Mouse (Mus musculus) intestine, embryonic 16.5 days (tissue): ENCODE results near the gene Terf2. TPM values are rescaled to one million over a fixed set of nuclear protein-coding genes. Genes with fewer than 3 reads are reported as not detected.

Experiments used
- ATAC-seq: fragments of 200-750 bp; cut with Nextera tagmentation; 2 replicates; pipeline ENCODE4 v1.8.0; 2017; ENCODE audit warnings: moderate TSS enrichment, moderate library complexity
- H3K27ac ChIP-seq: fragments of 300-500 bp; sonication (generic); 2 replicates; pipeline ENCODE4 v1.5.1; 2014; ENCODE audit warnings: mild to moderate bottlenecking, low read length
- H3K27me3 ChIP-seq: fragments of 300-500 bp; sonication (generic); replicated peaks from 2 replicates; pipeline ENCODE4 v1.6.1; 2014; ENCODE audit warnings: low read length, control low read depth, mixed read lengths; ENCODE audit not compliant: control insufficient read depth, insufficient read depth
- H3K36me3 ChIP-seq: fragments of 300-500 bp; sonication (generic); 2 replicates; pipeline ENCODE4 v1.6.1; 2014; ENCODE audit warnings: low read length, control low read depth; ENCODE audit not compliant: control insufficient read depth, insufficient read depth
- H3K4me1 ChIP-seq: fragments of 300-500 bp; sonication (generic); 2 replicates; pipeline ENCODE4 v1.6.1; 2014; ENCODE audit warnings: low read length, control low read depth, mixed read lengths; ENCODE audit not compliant: control insufficient read depth, insufficient read depth
- H3K4me2 ChIP-seq: fragments of 300-500 bp; sonication (generic); 2 replicates; pipeline ENCODE4 v1.6.1; 2014; ENCODE audit warnings: low read depth, low read length, control low read depth
- H3K4me3 ChIP-seq: fragments of 300-500 bp; sonication (generic); 2 replicates; pipeline ENCODE4 v1.5.1; 2014; ENCODE audit warnings: mild to moderate bottlenecking, low read length
- H3K9ac ChIP-seq: fragments of 300-500 bp; sonication (generic); 2 replicates; pipeline ENCODE4 v1.6.1; 2014; ENCODE audit warnings: low read depth, low read length
- H3K9me3 ChIP-seq: fragments of 300-500 bp; sonication (generic); 2 replicates; pipeline ENCODE4 v1.6.1; 2016; ENCODE audit warnings: low read length, control low read depth; ENCODE audit not compliant: control insufficient read depth
- WGBS: fragments of 180-500 bp; shearing (Covaris S2); extraction: QIAGEN DNeasy Blood & Tissue Kit; methylation state at CpG from one replicate; pipeline ENCODE4 v1.1.7; 2014; 5-methylcytosine and 5-hydroxymethylcytosine counted together
- polyA plus RNA-seq: library from polyadenylated mRNA; unstranded; fragments of >200 nt; fragmentation: Nextera tagmentation; extraction: Ambion mirVana; gene quantifications from 2 replicates; pipeline ENCODE4 v1.2.1, GENCODE M21; 2015

The Terf2 gene
- polyA plus RNA-seq, 1 experiment from 2014 or later: 12.5 TPM

- Histone ChIP-seq H3K27ac (no peak overlapping the region), H3K4me1 (no peaks in the 10 kb centered on the region), H3K9me3 (no peaks in the 10 kb centered on the region), H3K36me3 (peaks cover 24% of the 10 kb centered on the region), H3K9ac (no peak overlapping the region), H3K4me2 (no peak overlapping the region), H3K4me3 (no peak overlapping the region), H3K27me3 (no peaks in the 10 kb centered on the region)
- no peak for ATAC-seq
- 95% methylated on average over 17 of the region's 17 CpGs for WGBS
Observed at GRCm38 (mm10) chr8:107085358-107085757, 11.0 kb downstream of the Terf2 start.

GRCm38 (mm10) chr8:107076239-107076888, 20.0 kb downstream of the Terf2 start:
- Histone ChIP-seq H3K27ac (no peak overlapping the region), H3K36me3 (peaks cover 18% of the 10 kb centered on the region), H3K4me1 (no peaks in the 10 kb centered on the region), H3K4me2 (no peak overlapping the region), H3K27me3 (no peaks in the 10 kb centered on the region), H3K4me3 (no peak overlapping the region), H3K9me3 (no peaks in the 10 kb centered on the region), H3K9ac (no peak overlapping the region)
- 81% methylated on average over 7 of the region's 7 CpGs for whole genome bisulfite sequencing
- ATAC-seq: peak; percentile 40; the same call in 1 of the 2 replicates

DNA sequence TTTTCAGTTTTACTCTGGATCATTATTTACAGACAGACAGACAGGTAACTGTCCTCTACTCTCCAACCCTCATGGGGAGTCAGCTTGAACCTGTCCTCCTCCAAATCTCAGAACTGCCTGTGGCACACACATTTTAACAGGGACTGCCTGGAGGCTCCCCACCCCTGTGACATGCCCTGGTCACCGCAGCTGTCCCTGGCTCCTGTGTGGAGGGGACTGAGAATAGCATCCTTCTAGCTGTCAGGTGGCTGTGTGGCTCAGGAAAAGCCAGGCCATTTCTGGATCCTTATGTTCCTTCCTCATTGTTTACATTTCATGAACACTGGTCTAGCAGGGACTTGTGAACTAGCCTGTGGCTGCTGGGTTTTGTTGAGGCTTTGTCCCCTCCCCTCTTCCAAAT, 22.2 kb downstream of the Terf2 start:
- Histone ChIP-seq H3K4me3 (no peak overlapping the region), H3K27me3 (no peaks in the 10 kb centered on the region), H3K4me1 (no peaks in the 10 kb centered on the region), H3K4me2 (no peak overlapping the region), H3K27ac (no peak overlapping the region), H3K9ac (no peak overlapping the region), H3K36me3 (peaks cover 11% of the 10 kb centered on the region), H3K9me3 (no peaks in the 10 kb centered on the region)
- 68% methylated on average over 1 of the region's 1 CpGs for WGBS
- no peak for ATAC-seq

DNA sequence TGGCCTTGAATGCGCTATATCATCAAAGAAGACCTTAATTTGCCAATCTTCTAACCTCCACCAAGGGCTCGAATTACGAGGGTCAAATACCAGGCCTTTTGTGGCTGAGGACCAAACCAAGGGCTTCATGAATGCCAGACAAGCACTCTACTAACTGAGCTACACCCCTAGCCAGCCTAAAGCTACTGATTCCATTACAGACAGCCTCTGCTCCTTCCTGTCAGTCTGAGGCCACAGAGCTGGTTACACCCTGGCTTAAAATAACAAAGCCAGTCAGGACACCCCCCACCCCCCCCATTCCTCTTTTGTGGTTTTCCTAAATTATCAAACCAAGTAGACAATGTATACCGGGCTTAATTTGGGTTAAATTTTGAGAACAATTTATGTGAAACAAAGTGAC, 22.6 kb downstream of the Terf2 start:
- WGBS: 87% methylated on average over 4 of the region's 4 CpGs
- H3K36me3 ChIP-seq: peaks cover 11% of the 10 kb centered on the region
- H3K9ac ChIP-seq: no peak overlapping the region
- H3K4me2 ChIP-seq: no peak overlapping the region
- no peaks in the 10 kb centered on the region for H3K4me1 ChIP-seq
- H3K9me3 ChIP-seq: no peaks in the 10 kb centered on the region
- H3K4me3 ChIP-seq: no peak overlapping the region
- no peak for ATAC-seq
- H3K27ac ChIP-seq: no peak overlapping the region
- H3K27me3 ChIP-seq: no peaks in the 10 kb centered on the region

DNA sequence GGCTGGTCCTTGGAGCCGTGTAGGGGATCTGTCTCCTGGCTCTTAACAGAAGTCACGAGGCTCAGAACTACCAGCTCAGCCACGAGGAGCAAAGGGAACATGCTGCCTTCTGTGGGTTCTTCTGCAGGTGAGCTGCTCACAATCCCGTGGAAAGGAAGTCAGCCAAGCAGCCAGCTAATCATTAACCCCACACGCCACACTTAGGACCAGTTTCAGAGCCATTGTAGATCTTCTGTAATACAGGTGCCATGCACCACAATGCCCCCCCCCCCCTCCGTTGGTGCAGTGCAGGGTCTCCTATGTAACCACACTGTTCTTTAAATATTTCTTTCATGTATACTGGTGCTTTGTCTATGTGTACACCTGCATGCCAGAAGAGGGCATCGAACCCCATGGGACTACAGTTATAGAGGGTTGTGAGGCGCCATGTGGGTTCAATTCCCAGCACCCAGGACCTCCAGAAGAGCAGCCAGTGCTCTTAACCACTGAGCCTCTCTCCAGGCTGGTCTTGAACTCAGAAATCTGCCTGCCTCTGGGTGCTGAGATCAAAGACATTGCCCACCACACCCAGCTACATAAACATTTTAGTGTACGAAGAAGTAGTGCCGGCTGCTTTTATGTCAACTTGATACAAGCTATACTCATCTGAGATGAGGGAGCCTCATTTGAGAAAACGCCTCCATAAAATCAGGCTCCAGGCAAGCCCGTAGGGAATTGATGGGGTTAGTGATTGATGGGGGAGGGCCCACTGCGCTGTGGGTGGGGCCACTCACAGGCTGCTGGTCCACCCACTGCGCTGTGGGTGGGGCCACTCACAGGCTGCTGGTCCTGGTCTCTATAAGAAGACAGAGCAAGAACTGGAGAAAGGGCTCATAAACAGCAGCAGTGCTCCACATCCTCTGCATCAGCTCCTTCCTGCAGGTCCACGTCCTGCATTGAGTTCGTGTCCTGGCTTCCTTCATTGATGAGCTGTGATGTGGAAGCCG, 30.5 kb downstream of the Terf2 start, which contains the start of gene Tmed6:
Gene Tmed6, minus strand, starts transcription at position 134 of the 986 bp plus-strand sequence.
- H3K27me3 ChIP-seq: no peaks in the 10 kb centered on the region
- H3K9me3 ChIP-seq: no peaks in the 10 kb centered on the region
- no peak within 1 kb of the TSS for H3K4me2 ChIP-seq
- H3K27ac ChIP-seq: no peak within 1 kb of the TSS
- ATAC-seq: peak; percentile 89
- H3K36me3 ChIP-seq: no peaks in the 10 kb centered on the region
- no peak within 1 kb of the TSS for H3K9ac ChIP-seq
- no peak within 1 kb of the TSS for H3K4me3 ChIP-seq
- no peaks in the 10 kb centered on the region for H3K4me1 ChIP-seq
- WGBS: 45% methylated on average over 17 of the region's 17 CpGs

DNA sequence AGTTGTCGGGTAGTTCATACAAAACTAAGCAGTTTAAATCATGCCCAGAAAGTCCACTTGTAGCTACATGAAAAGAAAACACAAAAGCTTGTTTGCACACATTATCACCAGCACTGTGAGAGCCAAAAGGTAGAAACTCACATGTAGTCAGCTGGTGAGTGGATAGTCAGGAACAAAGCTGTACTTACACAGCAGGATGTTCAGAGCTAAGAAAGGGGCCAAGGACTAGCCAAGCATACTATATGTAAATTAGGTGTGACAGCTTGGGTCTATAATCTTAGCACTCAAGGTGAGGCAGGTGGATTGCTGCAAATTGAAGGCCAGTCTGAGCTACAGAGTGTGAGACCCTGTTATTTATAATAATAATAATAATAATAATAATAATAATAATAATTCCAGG, 33.7 kb downstream of the Terf2 start:
- H3K9ac ChIP-seq: no peak overlapping the region
- WGBS: 90% methylated on average over 1 of the region's 1 CpGs
- peaks cover 3% of the 10 kb centered on the region for H3K4me1 ChIP-seq
- no peak overlapping the region for H3K4me3 ChIP-seq
- H3K36me3 ChIP-seq: 0 out of 2 replicates have a peak, but pooled peaks cover 4% of the 10 kb centered on the region
- no peak overlapping the region for H3K27ac ChIP-seq
- H3K4me2 ChIP-seq: no peak overlapping the region
- no peak for ATAC-seq
- no peaks in the 10 kb centered on the region for H3K27me3 ChIP-seq
- no peaks in the 10 kb centered on the region for H3K9me3 ChIP-seq

GRCm38 (mm10) chr8:107056973-107057369, 39.4 kb downstream of the Terf2 start:
- ATAC-seq: peak; percentile 73
- Histone ChIP-seq H3K4me1 (peaks cover 6% of the 10 kb centered on the region), H3K27ac (peak overlapping the region; percentile 35; the same call in 1 of the 2 replicates), H3K36me3 (peaks cover 16% of the 10 kb centered on the region), H3K27me3 (no peaks in the 10 kb centered on the region), H3K9me3 (no peaks in the 10 kb centered on the region), H3K9ac (peak overlapping the region; percentile 79), H3K4me3 (peak overlapping the region; percentile 100), H3K4me2 (peak overlapping the region; percentile 89)
- WGBS: under 1% methylated on average over 33 of the region's 33 CpGs

- Histone ChIP-seq H3K27me3 (no peaks in the 10 kb centered on the region), H3K36me3 (peaks cover 22% of the 10 kb centered on the region), H3K4me3 (peak within 1 kb of the TSS; percentile 100), H3K4me2 (peak within 1 kb of the TSS; percentile 89), H3K4me1 (peaks cover 6% of the 10 kb centered on the region), H3K9me3 (no peaks in the 10 kb centered on the region), H3K9ac (peak within 1 kb of the TSS; percentile 92), H3K27ac (peak within 1 kb of the TSS; percentile 74)
- WGBS: under 1% methylated on average over 88 of the region's 88 CpGs
- ATAC-seq: peak; percentile 97
Observed at GRCm38 (mm10) chr8:107056076-107056972, 40.0 kb downstream of the Terf2 start, which contains the start of the genes Cog8 and Nip7. Gene Cog8, minus strand, starts transcription at chr8:107056689. Gene Nip7, plus strand, starts transcription at chr8:107056877.
